Mouse (Mus musculus): ENCODE measurements around the gene Pkd1l3. TPM values are rescaled to one million over a fixed set of nuclear protein-coding genes. Genes with fewer than 3 reads are reported as not detected.

The Pkd1l3 gene
- total RNA-seq (2021) (under 1 TPM; 0.17 to 0.24 TPM), polyA plus RNA-seq (2012; rRNA removed) (0.08 TPM in 2 replicates)
- long read RNA-seq = 0 reads

- no peak for DNase-seq
These were observed at the start of gene Pkd1l3 for GRCm38 (mm10) chr8:109614243-109615210. Gene Pkd1l3 (plus strand): TSS chr8:109614517.

- DNase-seq = no peak
These were observed 49.6 kb upstream of the Pkd1l3 start for GRCm38 (mm10) chr8:109564766-109565165.

DNA sequence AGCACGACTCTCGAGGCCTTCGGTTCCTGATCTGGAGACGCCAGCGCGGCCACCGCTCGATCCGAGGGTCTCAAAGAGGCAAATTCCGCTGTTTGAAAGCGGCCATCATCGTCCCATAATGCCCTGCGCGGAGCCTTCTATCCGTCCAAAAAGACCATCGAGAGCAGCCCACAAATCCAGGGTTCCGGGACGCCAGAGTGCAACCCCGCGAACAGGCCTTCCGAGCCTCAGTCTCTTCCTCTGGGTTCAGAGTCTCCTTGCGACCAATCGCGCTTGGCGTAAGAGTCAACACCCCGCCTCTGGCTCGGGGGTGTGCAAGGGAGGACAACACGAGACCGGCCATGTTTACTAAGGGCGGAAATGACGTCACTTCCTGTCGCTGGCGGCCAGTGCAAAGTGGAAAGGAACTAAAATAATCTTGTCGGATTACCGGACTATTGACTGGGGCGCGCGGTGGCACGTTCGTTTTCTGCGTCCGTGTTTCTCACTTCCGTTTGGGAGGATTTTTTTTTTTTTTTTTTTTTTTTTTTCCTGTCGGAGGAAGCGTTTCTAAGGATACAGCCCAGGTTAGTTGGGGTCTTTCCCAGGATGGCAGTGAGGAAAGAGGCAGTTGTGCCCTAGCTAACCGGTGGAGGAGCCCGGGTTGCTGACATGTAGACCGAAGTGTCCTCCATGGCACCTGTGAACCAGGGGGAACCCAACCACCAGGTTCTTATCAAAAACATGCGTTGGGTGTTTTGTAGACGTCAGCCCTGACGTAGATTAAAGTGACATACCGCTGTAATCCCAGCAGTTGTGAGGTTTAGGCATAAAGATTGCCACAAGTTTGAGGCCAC lies 48.6 kb upstream of the Pkd1l3 start, which contains the start of the genes Dhx38 and Txnl4b:
Gene Dhx38, minus strand, starts transcription at position 364 of the 836 bp plus-strand sequence.
Gene Txnl4b, plus strand, starts transcription at position 395 of the 836 bp plus-strand sequence.
- DNase-seq = peak; percentile 99

- DNase-seq = no peak
These were observed 43.2 kb upstream of the Pkd1l3 start for GRCm38 (mm10) chr8:109571139-109571538.

GRCm38 (mm10) chr8:109576311-109576710 lies 38.0 kb upstream of the Pkd1l3 start:
- DNase-seq = no peak

GRCm38 (mm10) chr8:109578900-109579301 lies 35.4 kb upstream of the Pkd1l3 start, which contains the start of gene Hp:
Gene Hp (minus strand): TSS chr8:109579172.
- peak; percentile 55 for DNase-seq

GRCm38 (mm10) chr8:109584293-109584692 lies 30.0 kb upstream of the Pkd1l3 start:
- DNase-seq = no peak

GRCm38 (mm10) chr8:109584830-109585229 lies 29.5 kb upstream of the Pkd1l3 start:
- DNase-seq = no peak

DNA sequence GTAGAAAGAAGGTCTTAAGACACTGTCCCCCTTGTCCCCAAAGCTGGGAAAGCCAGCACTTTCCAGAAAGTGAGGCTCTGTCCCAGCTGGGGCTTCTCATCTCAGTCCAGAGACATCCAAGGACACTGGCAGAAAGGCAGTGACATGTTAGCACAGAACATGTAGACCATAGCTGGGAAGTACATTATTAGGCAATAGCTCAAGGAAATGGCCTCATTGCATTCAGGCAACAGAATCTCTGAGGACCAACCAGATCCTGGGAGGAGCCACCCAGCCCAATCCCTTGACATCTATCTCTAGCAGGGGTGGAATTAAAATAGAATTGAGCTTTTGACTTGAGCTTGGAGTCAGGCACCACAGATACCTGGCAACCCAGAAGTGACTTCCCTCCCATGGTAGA lies 28.7 kb upstream of the Pkd1l3 start:
- no peak for DNase-seq

GRCm38 (mm10) chr8:109586972-109587504 lies 27.3 kb upstream of the Pkd1l3 start:
- DNase-seq = no peak

GRCm38 (mm10) chr8:109590901-109591300 lies 23.4 kb upstream of the Pkd1l3 start:
- DNase-seq = no peak

- DNase-seq = no peak
These were observed 22.9 kb upstream of the Pkd1l3 start for GRCm38 (mm10) chr8:109591367-109591766.

- DNase-seq = no peak
These were observed 22.2 kb upstream of the Pkd1l3 start for GRCm38 (mm10) chr8:109592164-109592563.

DNA sequence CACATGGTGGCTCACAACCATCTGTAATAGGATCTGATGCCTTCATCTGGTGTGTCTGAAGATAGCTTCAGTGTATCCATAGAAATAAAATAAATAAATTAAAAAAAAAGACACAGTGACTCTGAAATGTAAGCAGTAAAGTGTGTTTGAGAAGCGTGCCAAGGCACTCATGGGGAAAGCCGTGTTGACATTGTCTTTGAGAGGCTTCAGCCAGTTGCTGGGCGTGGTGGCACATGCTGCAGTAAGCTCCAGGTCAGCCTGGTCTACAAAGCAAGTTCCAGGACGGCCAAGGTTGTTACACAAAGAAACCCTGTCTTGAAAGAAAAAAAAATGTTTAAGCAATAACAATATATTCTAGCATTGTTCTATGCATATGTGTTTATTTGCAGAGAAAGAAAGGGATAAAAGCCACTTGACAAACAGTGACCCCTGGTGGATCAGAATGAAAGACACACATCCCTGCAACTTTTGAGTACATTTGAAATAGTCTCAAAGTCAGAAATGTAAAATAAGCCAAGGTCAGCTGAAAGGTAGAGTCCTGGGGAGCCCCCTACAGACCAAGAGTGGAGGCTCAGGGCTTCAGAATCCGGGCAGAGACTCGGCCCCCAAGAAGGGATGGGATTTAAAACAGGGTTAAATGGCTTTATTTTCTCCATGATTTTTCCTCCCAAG lies 21.1 kb upstream of the Pkd1l3 start:
- no peak for DNase-seq

- DNase-seq = peak; percentile 28
These were observed 18.5 kb upstream of the Pkd1l3 start for GRCm38 (mm10) chr8:109595854-109596253.

- DNase-seq = no peak
These were observed 7.6 kb upstream of the Pkd1l3 start for GRCm38 (mm10) chr8:109606725-109607124.

DNA sequence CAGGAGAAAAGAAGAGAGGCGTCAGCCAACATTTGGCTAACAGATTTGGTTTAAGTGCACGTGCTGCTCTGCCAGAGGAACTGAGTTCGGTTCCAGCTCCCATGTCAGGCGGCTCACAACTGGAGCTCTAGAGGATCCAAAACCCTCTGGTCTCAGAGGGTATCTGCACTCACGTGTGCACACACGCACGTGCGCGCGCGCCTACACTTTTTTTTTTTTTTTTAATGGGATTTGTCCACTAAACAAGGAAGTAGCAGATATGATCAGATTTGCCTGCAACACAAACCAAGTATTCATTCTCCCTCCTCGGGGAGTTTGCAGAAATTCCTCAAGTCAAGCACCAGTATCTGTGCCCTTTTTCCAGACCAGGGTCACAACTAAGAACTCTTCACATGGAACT lies 6.7 kb upstream of the Pkd1l3 start:
- no peak for DNase-seq

- peak; percentile 98 for DNase-seq
These were observed 5.8 kb upstream of the Pkd1l3 start, which contains the start of gene Dhodh for GRCm38 (mm10) chr8:109608271-109609152. Gene Dhodh (minus strand): TSS chr8:109608673.

GRCm38 (mm10) chr8:109609153-109609502 lies 5.2 kb upstream of the Pkd1l3 start:
- peak; percentile 10 for DNase-seq

- no peak for DNase-seq
These were observed 1.3 kb downstream of the Pkd1l3 start for GRCm38 (mm10) chr8:109615569-109615968.

Measured in adrenal gland, adult 2 months (tissue).